Mouse (Mus musculus): Measurements from ENCODE around the gene Slit3.

- no peak for TF ChIP-seq POLR2A (IDR thresholded peaks at IDR 0.05; ENCODE audit: control insufficient read depth, extremely low read depth, insufficient read depth, low read length, poor library complexity)
- no peak for TF ChIP-seq CTCF (IDR thresholded peaks at IDR 0.05; ENCODE audit: borderline replicate concordance, control insufficient read depth, extremely low read depth, insufficient read depth, low read length, poor library complexity)
Measured at GRCm38 (mm10) chr11:35670746-35671145, 549.7 kb downstream of the Slit3 start.

All from thymus, adult 2 months (tissue).